Mouse (Mus musculus) embryonic facial prominence, embryonic 11.5 days (tissue): ENCODE measurements around the gene Fnbp4. TPM values are rescaled to one million over a fixed set of nuclear protein-coding genes. Genes with fewer than 3 reads are reported as not detected.

Experiments
- ATAC-seq: fragments of 200-750 bp; cut with Nextera tagmentation; replicated peaks from 2 replicates; pipeline ENCODE4 v1.8.0; 2017; ENCODE audit warnings: low read depth; ENCODE audit not compliant: insufficient number of reproducible peaks, low FRiP score, low TSS enrichment
- DNase-seq: peaks from one replicate; pipeline ENCODE4 v3.0.0-alpha.2; 2015; ENCODE audit warnings: low spot score
- H3K27ac ChIP-seq: fragments of 300-500 bp; sonication (generic); replicated peaks from 2 replicates; pipeline ENCODE4 v1.5.1; 2014; ENCODE audit warnings: mild to moderate bottlenecking, low read depth, low read length, control low read depth
- H3K27me3 ChIP-seq: fragments of 300-500 bp; sonication (generic); 2 replicates; pipeline ENCODE4 v1.6.1; 2014; ENCODE audit warnings: mild to moderate bottlenecking, low read length, moderate library complexity, mixed read lengths; ENCODE audit not compliant: control insufficient read depth, insufficient read depth
- H3K36me3 ChIP-seq: fragments of 300-500 bp; sonication (generic); replicated peaks from 2 replicates; pipeline ENCODE4 v1.6.1; 2014; ENCODE audit warnings: low read depth, mild to moderate bottlenecking, low read length, moderate library complexity, mixed read lengths; ENCODE audit not compliant: control insufficient read depth, insufficient read depth
- H3K4me1 ChIP-seq: fragments of 300-500 bp; sonication (generic); 2 replicates; pipeline ENCODE4 v1.6.1; 2014; ENCODE audit warnings: low read length, mixed read lengths; ENCODE audit not compliant: control insufficient read depth, insufficient read depth
- H3K4me2 ChIP-seq: fragments of 300-500 bp; sonication (generic); 2 replicates; pipeline ENCODE4 v1.6.1; 2014; ENCODE audit warnings: low read depth, mild to moderate bottlenecking, control low read depth, low read length, moderate library complexity
- H3K4me3 ChIP-seq: fragments of 300-500 bp; sonication (generic); 2 replicates; pipeline ENCODE4 v1.5.1; 2014; ENCODE audit warnings: low read depth, low read length, control low read depth
- H3K9ac ChIP-seq: fragments of 300-500 bp; sonication (generic); replicated peaks from 2 replicates; pipeline ENCODE4 v1.6.1; 2014; ENCODE audit warnings: mild to moderate bottlenecking, control low read depth, low read length
- H3K9me3 ChIP-seq: fragments of 300-500 bp; sonication (generic); replicated peaks from 2 replicates; pipeline ENCODE4 v1.6.1; 2016; ENCODE audit warnings: mild to moderate bottlenecking, low read length, inconsistent platforms, mixed read lengths; ENCODE audit not compliant: control insufficient read depth
- WGBS: fragments of 180-500 bp; shearing (Covaris S2); extraction: QIAGEN DNeasy Blood & Tissue Kit; methylation state at CpG from one replicate; pipeline ENCODE4 v1.1.7; 2014; 5-methylcytosine and 5-hydroxymethylcytosine counted together
- polyA plus RNA-seq: library from polyadenylated mRNA; unstranded; fragments of >200 nt; fragmentation: Nextera tagmentation; extraction: Ambion mirVana; gene quantifications from 2 replicates; pipeline ENCODE4 v1.2.1, GENCODE M21; 2014

The Fnbp4 gene
- polyA plus RNA-seq, 1 experiment from 2014 or later: 83.9 TPM

GRCm38 (mm10) chr2:90738801-90739200 lies 6.4 kb upstream of the Fnbp4 start:
- ATAC-seq (no peak), DNase-seq (no peak)
- no peaks in the 10 kb centered on the region for H3K9me3 ChIP-seq
- no peak overlapping the region for H3K27ac ChIP-seq
- H3K4me1 ChIP-seq: no peaks in the 10 kb centered on the region
- no peak overlapping the region for H3K4me3 ChIP-seq
- 88% methylated on average over 3 of the region's 3 CpGs for WGBS
- H3K27me3 ChIP-seq: no peaks in the 10 kb centered on the region
- H3K9ac ChIP-seq: no peak overlapping the region
- peaks cover 10% of the 10 kb centered on the region for H3K36me3 ChIP-seq
- H3K4me2 ChIP-seq: no peak overlapping the region

GRCm38 (mm10) chr2:90739327-90739726 lies 5.8 kb upstream of the Fnbp4 start:
- Histone ChIP-seq H3K4me1 (no peaks in the 10 kb centered on the region), H3K9ac (no peak overlapping the region), H3K4me3 (no peak overlapping the region), H3K36me3 (peaks cover 10% of the 10 kb centered on the region), H3K9me3 (no peaks in the 10 kb centered on the region), H3K27ac (no peak overlapping the region), H3K27me3 (no peaks in the 10 kb centered on the region), H3K4me2 (no peak overlapping the region)
- no peak for DNase-seq
- 88% methylated on average over 3 of the region's 3 CpGs for WGBS
- ATAC-seq: no peak

- H3K9me3 ChIP-seq: no peaks in the 10 kb centered on the region
- H3K9ac ChIP-seq: no peak overlapping the region
- H3K27me3 ChIP-seq: no peaks in the 10 kb centered on the region
- no peak overlapping the region for H3K4me2 ChIP-seq
- no peaks in the 10 kb centered on the region for H3K4me1 ChIP-seq
- peaks cover 10% of the 10 kb centered on the region for H3K36me3 ChIP-seq
- DNase-seq (no peak), ATAC-seq (no peak)
- no peak overlapping the region for H3K27ac ChIP-seq
- WGBS: 90% methylated on average over 5 of the region's 5 CpGs
- H3K4me3 ChIP-seq: no peak overlapping the region
Observed at GRCm38 (mm10) chr2:90739921-90740320, 5.2 kb upstream of the Fnbp4 start.

- ATAC-seq (0 out of 2 replicates have a peak, but pooled peaks have one; percentile 0), DNase-seq (no peak)
- no peaks in the 10 kb centered on the region for H3K4me1 ChIP-seq
- peak overlapping the region; percentile 29 for H3K4me3 ChIP-seq
- no peaks in the 10 kb centered on the region for H3K36me3 ChIP-seq
- no peaks in the 10 kb centered on the region for H3K9me3 ChIP-seq
- 63% methylated on average over 12 of the region's 12 CpGs for WGBS
- peak overlapping the region; percentile 81 for H3K27ac ChIP-seq
- H3K27me3 ChIP-seq: no peaks in the 10 kb centered on the region
- peak overlapping the region; percentile 50; the same call in 1 of the 2 replicates for H3K9ac ChIP-seq
- peak overlapping the region; percentile 47 for H3K4me2 ChIP-seq
Observed at GRCm38 (mm10) chr2:90744285-90745052, 701 bp upstream of the Fnbp4 start.

GRCm38 (mm10) chr2:90745740-90746537 lies 769 bp downstream of the Fnbp4 start:
- WGBS: under 1% methylated on average over 54 of the region's 54 CpGs
- Histone ChIP-seq H3K4me3 (peak overlapping the region; percentile 74), H3K4me2 (peak overlapping the region; percentile 45), H3K27ac (peak overlapping the region; percentile 87), H3K36me3 (no peaks in the 10 kb centered on the region; the same call in 1 of the 2 replicates), H3K9me3 (no peaks in the 10 kb centered on the region), H3K27me3 (no peaks in the 10 kb centered on the region), H3K4me1 (no peaks in the 10 kb centered on the region), H3K9ac (peak overlapping the region; percentile 91)
- peak; percentile 15 for ATAC-seq
- peak; percentile 26 for DNase-seq

GRCm38 (mm10) chr2:90746538-90746865 lies 1.3 kb downstream of the Fnbp4 start:
- Histone ChIP-seq H3K9me3 (no peaks in the 10 kb centered on the region), H3K4me1 (no peaks in the 10 kb centered on the region), H3K27me3 (no peaks in the 10 kb centered on the region), H3K4me2 (peak overlapping the region; percentile 45), H3K36me3 (peaks cover 3% of the 10 kb centered on the region; the same call in 1 of the 2 replicates), H3K9ac (peak overlapping the region; percentile 91), H3K4me3 (peak overlapping the region; percentile 74), H3K27ac (no peak overlapping the region)
- DNase-seq (no peak), ATAC-seq (no peak)
- WGBS: 12% methylated on average over 4 of the region's 4 CpGs

GRCm38 (mm10) chr2:90747131-90747530 lies 2.0 kb downstream of the Fnbp4 start:
- no peak overlapping the region for H3K9ac ChIP-seq
- no peak overlapping the region for H3K27ac ChIP-seq
- H3K27me3 ChIP-seq: no peaks in the 10 kb centered on the region
- DNase-seq: no peak
- ATAC-seq: no peak
- H3K4me3 ChIP-seq: no peak overlapping the region
- no peak overlapping the region for H3K4me2 ChIP-seq
- no peaks in the 10 kb centered on the region for H3K4me1 ChIP-seq
- peaks cover 3% of the 10 kb centered on the region; the same call in 1 of the 2 replicates for H3K36me3 ChIP-seq
- H3K9me3 ChIP-seq: no peaks in the 10 kb centered on the region
- 92% methylated on average over 10 of the region's 10 CpGs for WGBS
